Mouse (Mus musculus) layer of hippocampus, adult 8-10 months (tissue): ENCODE data around the gene Wdr3. TPM values are rescaled to one million over a fixed set of nuclear protein-coding genes. Genes with fewer than 3 reads are reported as not detected.

Source experiments
- DNase-seq, 2 experiments: peaks; one replicate each; pipeline ENCODE4 v3.0.0; 2022; ENCODE audit warnings: low spot score in 2 of 2
- total RNA-seq, 4 experiments: library from RNA; stranded (reverse); gene quantifications; 2 replicates each; pipeline ENCODE4 v1.2.4; 2022

The Wdr3 gene
- 10 to 100 TPM; 23.0 to 27.2 (median 23.7) TPM for total RNA-seq

GRCm38 (mm10) chr3:100162315-100163105, at the start of gene Wdr3, which contains the start of gene Gdap2:
Gene Wdr3 (minus strand): TSS chr3:100162407.
Gene Gdap2 (plus strand): TSS chr3:100162381.
- DNase-seq = peak; percentile 93

GRCm38 (mm10) chr3:100206973-100207372, 44.8 kb upstream of the Wdr3 start:
- no peak for DNase-seq

GRCm38 (mm10) chr3:100201554-100201953, 39.3 kb upstream of the Wdr3 start:
- no peak for DNase-seq

- DNase-seq = no peak
These were observed 32.0 kb upstream of the Wdr3 start for GRCm38 (mm10) chr3:100194210-100194609.

- no peak for DNase-seq
These were observed 27.7 kb upstream of the Wdr3 start for GRCm38 (mm10) chr3:100189861-100190260.

- DNase-seq = peak; percentile 59 to 74
These were observed 27.2 kb upstream of the Wdr3 start for GRCm38 (mm10) chr3:100189444-100189843.

GRCm38 (mm10) chr3:100180471-100180870, 18.3 kb upstream of the Wdr3 start:
- no peak for DNase-seq

GRCm38 (mm10) chr3:100176031-100176430, 13.8 kb upstream of the Wdr3 start:
- DNase-seq = no peak

- no peak for DNase-seq
These were observed 2.8 kb upstream of the Wdr3 start for GRCm38 (mm10) chr3:100164991-100165390.

GRCm38 (mm10) chr3:100163556-100163955, 1.3 kb upstream of the Wdr3 start:
- DNase-seq = no peak

GRCm38 (mm10) chr3:100161665-100162314, 417 bp downstream of the Wdr3 start:
- DNase-seq = no peak

GRCm38 (mm10) chr3:100160682-100161445, 1.3 kb downstream of the Wdr3 start:
- DNase-seq = no peak

- DNase-seq = no peak
These were observed 39.8 kb downstream of the Wdr3 start for GRCm38 (mm10) chr3:100122445-100122844.

GRCm38 (mm10) chr3:100121961-100122360, 40.2 kb downstream of the Wdr3 start:
- no peak for DNase-seq

- no peak for DNase-seq
These were observed 43.5 kb downstream of the Wdr3 start for GRCm38 (mm10) chr3:100118681-100119080.

GRCm38 (mm10) chr3:100106736-100107135, 55.5 kb downstream of the Wdr3 start:
- no peak for DNase-seq

- peak; percentile 16 to 29 for DNase-seq
These were observed 59.7 kb downstream of the Wdr3 start for GRCm38 (mm10) chr3:100102386-100103092.
